Mouse (Mus musculus) erythroblast, embryonic 14.5 days (primary cell): ENCODE measurements around the gene Ttc7.

ENCODE experiments used
- GATA1 ChIP-seq: IDR thresholded peaks from 2 replicates; pipeline ENCODE4 v1.6.1; 2012; ENCODE audit warnings: low read length, inconsistent platforms, mixed read lengths
- TAL1 ChIP-seq: IDR thresholded peaks from 3 replicates; pipeline ENCODE4 v1.6.1; 2012; ENCODE audit warnings: low read length, inconsistent platforms, mixed read lengths

DNA sequence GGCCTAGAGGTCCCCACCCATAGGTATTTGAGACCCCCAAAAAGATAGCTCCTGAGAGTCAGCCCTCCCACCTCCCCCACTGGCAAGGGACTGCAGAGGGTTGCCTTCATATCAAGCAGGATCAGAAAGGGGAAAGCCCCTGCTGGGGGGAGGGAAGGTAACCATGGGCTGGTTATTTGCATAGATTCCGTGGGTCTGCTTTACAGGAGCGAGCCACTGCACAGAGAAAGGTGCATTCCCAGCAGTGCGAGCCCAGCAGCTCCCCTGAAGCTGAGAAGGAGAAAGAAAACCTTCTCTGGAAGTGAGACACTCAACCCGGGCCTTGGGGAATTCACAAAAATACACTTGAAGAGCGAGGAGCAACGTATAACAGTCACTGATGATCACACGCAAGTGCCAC lies 135.4 kb downstream of the Ttc7 start:
- TF ChIP-seq GATA1 (no peak), TAL1 (no peak)
